Mouse (Mus musculus): ENCODE data around the gene Sf3a2. TPM values are rescaled to one million over a fixed set of nuclear protein-coding genes. Genes with fewer than 3 reads are reported as not detected.

Sf3a2 gene
- polyA plus RNA-seq, 1 experiment from 2014 or later = 61.9 TPM

GRCm38 (mm10) chr10:80773816-80774215 lies 24.2 kb upstream of the Sf3a2 start:
- no peak for DNase-seq (ENCODE audit: low spot score)
- no peaks in the 10 kb centered on the region for H3K9me3 ChIP-seq (replicated peaks; ENCODE audit: low read length)
- no peaks in the 10 kb centered on the region for H3K4me1 ChIP-seq (replicated peaks; ENCODE audit: insufficient read depth, low read length)
- no peak overlapping the region for H3K4me3 ChIP-seq (replicated peaks; ENCODE audit: low read depth, low read length)
- H3K36me3 ChIP-seq (ENCODE audit: insufficient read depth, low read length) = peaks cover 76% of the 10 kb centered on the region
- H3K27me3 ChIP-seq (ENCODE audit: insufficient read depth, low read length) = no peaks in the 10 kb centered on the region
- no peak for TF ChIP-seq CTCF (IDR thresholded peaks at IDR 0.05; ENCODE audit: low read depth)
- H3K9ac ChIP-seq (ENCODE audit: low read depth, low read length) = no peak overlapping the region
- no peak overlapping the region for H3K27ac ChIP-seq
- WGBS = 80% methylated on average over 5 of the region's 5 CpGs
- no peak overlapping the region for H3K4me2 ChIP-seq (ENCODE audit: low read length)
- no peak for ATAC-seq (replicated peaks; ENCODE audit: low FRiP score, low read depth)

- Histone ChIP-seq H3K27me3 (ENCODE audit: insufficient read depth, low read length) (no peaks in the 10 kb centered on the region), H3K9me3 (replicated peaks; ENCODE audit: low read length) (no peaks in the 10 kb centered on the region), H3K27ac (no peak overlapping the region), H3K4me2 (ENCODE audit: low read length) (no peak overlapping the region), H3K4me3 (replicated peaks; ENCODE audit: low read depth, low read length) (no peak overlapping the region), H3K4me1 (replicated peaks; ENCODE audit: insufficient read depth, low read length) (no peaks in the 10 kb centered on the region), H3K36me3 (ENCODE audit: insufficient read depth, low read length) (peaks cover 79% of the 10 kb centered on the region), H3K9ac (ENCODE audit: low read depth, low read length) (no peak overlapping the region)
- peak; percentile 81 for DNase-seq (ENCODE audit: low spot score)
- ATAC-seq (replicated peaks; ENCODE audit: low FRiP score, low read depth) = peak; percentile 67; the same call in 1 of the 2 replicates
- 68% methylated on average over 2 of the region's 2 CpGs for WGBS
- TF ChIP-seq CTCF (IDR thresholded peaks at IDR 0.05; ENCODE audit: low read depth) = peak; percentile 91
Measured at GRCm38 (mm10) chr10:80774549-80774948, 23.4 kb upstream of the Sf3a2 start.

DNA sequence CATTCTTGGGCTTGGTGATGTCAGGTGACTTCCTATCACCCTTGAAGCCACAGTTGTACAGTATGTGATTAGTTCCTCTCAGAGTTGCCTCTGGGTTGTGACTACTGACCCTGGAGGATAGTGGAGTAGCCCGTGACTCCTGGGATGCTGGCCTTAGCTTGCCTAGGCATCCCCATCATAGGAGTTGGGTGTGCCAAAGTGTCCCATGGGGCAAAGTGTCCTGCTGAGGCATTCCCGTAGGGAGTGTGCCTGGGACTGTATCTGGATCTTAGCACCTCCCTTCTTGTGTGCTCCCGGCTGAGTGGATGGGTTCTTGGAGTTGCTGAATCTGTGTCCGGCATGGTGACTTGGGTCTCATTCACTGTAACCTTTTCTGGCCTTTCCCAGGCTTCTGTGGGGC lies 23.0 kb upstream of the Sf3a2 start:
- ATAC-seq (replicated peaks; ENCODE audit: low FRiP score, low read depth) (0 out of 2 replicates have a peak, but pooled peaks have one; percentile 14), DNase-seq (ENCODE audit: low spot score) (no peak)
- no peaks in the 10 kb centered on the region for H3K9me3 ChIP-seq (replicated peaks; ENCODE audit: low read length)
- no peak overlapping the region for H3K4me2 ChIP-seq (ENCODE audit: low read length)
- H3K27me3 ChIP-seq (ENCODE audit: insufficient read depth, low read length) = no peaks in the 10 kb centered on the region
- no peaks in the 10 kb centered on the region for H3K4me1 ChIP-seq (replicated peaks; ENCODE audit: insufficient read depth, low read length)
- peaks cover 78% of the 10 kb centered on the region for H3K36me3 ChIP-seq (ENCODE audit: insufficient read depth, low read length)
- H3K27ac ChIP-seq = no peak overlapping the region
- H3K9ac ChIP-seq (ENCODE audit: low read depth, low read length) = no peak overlapping the region
- no peak overlapping the region for H3K4me3 ChIP-seq (replicated peaks; ENCODE audit: low read depth, low read length)
- 87% methylated on average over 4 of the region's 4 CpGs for WGBS
- no peak for TF ChIP-seq CTCF (IDR thresholded peaks at IDR 0.05; ENCODE audit: low read depth)

DNA sequence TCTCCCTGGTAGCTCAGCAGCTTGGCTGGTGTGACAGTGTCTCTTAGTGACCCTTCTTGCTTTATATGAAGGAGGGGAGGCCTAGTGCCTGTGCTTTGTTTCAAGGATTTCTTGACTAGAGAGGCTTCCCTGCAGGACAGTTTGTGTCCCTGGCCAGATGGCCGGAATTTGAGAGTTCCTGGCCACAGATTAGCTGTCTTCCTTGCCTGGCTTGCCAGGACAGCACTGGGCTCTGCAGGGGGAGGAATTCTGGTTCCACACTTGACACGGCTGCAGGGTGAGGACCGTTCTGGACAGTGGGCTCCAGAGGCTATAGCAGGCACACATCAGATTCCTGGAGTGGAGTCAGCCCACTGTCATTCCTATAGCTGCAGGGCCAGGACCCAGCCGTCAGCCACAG lies 22.3 kb upstream of the Sf3a2 start:
- no peak overlapping the region for H3K9ac ChIP-seq (ENCODE audit: low read depth, low read length)
- no peak overlapping the region for H3K4me2 ChIP-seq (ENCODE audit: low read length)
- no peaks in the 10 kb centered on the region for H3K9me3 ChIP-seq (replicated peaks; ENCODE audit: low read length)
- no peak for ATAC-seq (replicated peaks; ENCODE audit: low FRiP score, low read depth)
- peaks cover 71% of the 10 kb centered on the region for H3K36me3 ChIP-seq (ENCODE audit: insufficient read depth, low read length)
- H3K4me1 ChIP-seq (replicated peaks; ENCODE audit: insufficient read depth, low read length) = no peaks in the 10 kb centered on the region
- WGBS = 90% methylated on average over 4 of the region's 4 CpGs
- no peak for TF ChIP-seq CTCF (IDR thresholded peaks at IDR 0.05; ENCODE audit: low read depth)
- H3K27me3 ChIP-seq (ENCODE audit: insufficient read depth, low read length) = no peaks in the 10 kb centered on the region
- H3K4me3 ChIP-seq (replicated peaks; ENCODE audit: low read depth, low read length) = no peak overlapping the region
- no peak overlapping the region for H3K27ac ChIP-seq
- DNase-seq (ENCODE audit: low spot score) = no peak

- no peak for TF ChIP-seq CTCF (IDR thresholded peaks at IDR 0.05; ENCODE audit: low read depth)
- Histone ChIP-seq H3K36me3 (ENCODE audit: insufficient read depth, low read length) (peaks cover 71% of the 10 kb centered on the region), H3K4me2 (ENCODE audit: low read length) (no peak overlapping the region), H3K27ac (no peak overlapping the region), H3K4me1 (replicated peaks; ENCODE audit: insufficient read depth, low read length) (no peaks in the 10 kb centered on the region), H3K4me3 (replicated peaks; ENCODE audit: low read depth, low read length) (no peak overlapping the region), H3K9ac (ENCODE audit: low read depth, low read length) (no peak overlapping the region), H3K27me3 (ENCODE audit: insufficient read depth, low read length) (no peaks in the 10 kb centered on the region), H3K9me3 (replicated peaks; ENCODE audit: low read length) (no peaks in the 10 kb centered on the region)
- DNase-seq (ENCODE audit: low spot score) = no peak
- WGBS = 82% methylated on average over 6 of the region's 6 CpGs
- ATAC-seq (replicated peaks; ENCODE audit: low FRiP score, low read depth) = no peak
Measured at GRCm38 (mm10) chr10:80776358-80776869, 21.6 kb upstream of the Sf3a2 start.

GRCm38 (mm10) chr10:80777123-80777522 lies 20.9 kb upstream of the Sf3a2 start:
- Histone ChIP-seq H3K4me3 (replicated peaks; ENCODE audit: low read depth, low read length) (no peak overlapping the region), H3K4me2 (ENCODE audit: low read length) (no peak overlapping the region), H3K9ac (ENCODE audit: low read depth, low read length) (no peak overlapping the region), H3K27ac (no peak overlapping the region), H3K36me3 (ENCODE audit: insufficient read depth, low read length) (peaks cover 70% of the 10 kb centered on the region), H3K27me3 (ENCODE audit: insufficient read depth, low read length) (no peaks in the 10 kb centered on the region), H3K4me1 (replicated peaks; ENCODE audit: insufficient read depth, low read length) (no peaks in the 10 kb centered on the region), H3K9me3 (replicated peaks; ENCODE audit: low read length) (no peaks in the 10 kb centered on the region)
- ATAC-seq (replicated peaks; ENCODE audit: low FRiP score, low read depth) (no peak), DNase-seq (ENCODE audit: low spot score) (no peak)
- WGBS = 91% methylated on average over 5 of the region's 5 CpGs
- TF ChIP-seq CTCF (IDR thresholded peaks at IDR 0.05; ENCODE audit: low read depth) = no peak

- Histone ChIP-seq H3K9me3 (replicated peaks; ENCODE audit: low read length) (no peaks in the 10 kb centered on the region), H3K4me3 (replicated peaks; ENCODE audit: low read depth, low read length) (no peak overlapping the region), H3K9ac (ENCODE audit: low read depth, low read length) (no peak overlapping the region), H3K4me1 (replicated peaks; ENCODE audit: insufficient read depth, low read length) (no peaks in the 10 kb centered on the region), H3K27me3 (ENCODE audit: insufficient read depth, low read length) (no peaks in the 10 kb centered on the region), H3K4me2 (ENCODE audit: low read length) (no peak overlapping the region), H3K27ac (no peak overlapping the region), H3K36me3 (ENCODE audit: insufficient read depth, low read length) (peaks cover 74% of the 10 kb centered on the region)
- ATAC-seq (replicated peaks; ENCODE audit: low FRiP score, low read depth) = no peak
- DNase-seq (ENCODE audit: low spot score) = no peak
- no peak for TF ChIP-seq CTCF (IDR thresholded peaks at IDR 0.05; ENCODE audit: low read depth)
Measured at GRCm38 (mm10) chr10:80779565-80779964, 18.4 kb upstream of the Sf3a2 start.
